Mouse (Mus musculus) E14TG2a.4 (cell line): ENCODE data around the gene Ankfn1.

Experiments used
- CTCF ChIP-seq: conservative IDR thresholded peaks from 2 replicates; pipeline ENCODE4 v1.5.1; 2014; ENCODE audit warnings: low read length
- NANOG ChIP-seq: IDR thresholded peaks from 2 replicates; pipeline ENCODE4 v1.6.1; 2014; ENCODE audit warnings: borderline replicate concordance, low read length, mixed read lengths

DNA sequence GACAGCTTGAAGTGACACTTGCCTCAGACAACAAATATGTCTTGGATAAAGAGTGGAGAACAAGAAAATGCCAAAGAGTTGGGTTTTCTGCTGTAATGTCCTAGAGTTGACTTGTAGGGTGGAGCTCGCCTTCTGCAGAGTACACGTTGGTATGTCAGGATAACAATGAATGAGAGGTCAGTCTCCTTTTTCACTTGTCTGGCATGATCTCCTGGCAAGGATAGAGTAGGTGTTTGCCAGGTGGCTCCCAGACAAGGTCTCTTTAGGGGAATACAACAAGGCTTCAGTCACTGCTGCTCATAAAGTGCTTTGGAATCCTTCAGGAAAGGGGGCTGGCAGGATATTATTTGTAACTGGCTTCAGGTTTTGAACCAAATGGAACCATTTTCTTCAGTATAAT is 388.6 kb downstream of the Ankfn1 start:
- TF ChIP-seq CTCF (no peak), NANOG (no peak)
